Mouse (Mus musculus): ENCODE measurements around the gene Abca14.

Gene Abca14

DNA sequence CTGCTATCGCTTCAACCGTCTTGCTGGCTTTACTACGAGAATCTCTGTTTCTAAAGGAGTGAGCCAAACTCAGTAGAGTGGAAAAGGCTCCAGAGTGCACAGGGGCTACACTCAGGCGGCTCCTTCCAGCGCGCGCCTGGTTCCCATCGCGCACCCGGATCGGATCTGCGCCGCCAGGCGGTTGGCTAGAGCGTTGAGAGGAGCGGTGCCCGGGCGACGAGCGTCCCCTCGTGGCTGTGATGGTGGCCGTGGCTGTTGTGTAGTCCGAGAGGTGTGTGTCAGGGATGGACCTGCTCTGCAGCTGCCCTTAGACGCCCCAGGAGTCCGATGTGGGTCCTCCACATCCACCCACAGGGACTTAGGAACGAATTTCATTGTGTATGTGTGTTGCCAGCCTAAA is at the start of gene Abca14:
TSS of gene Abca14 (plus strand) at position 173 of the 400 bp plus-strand sequence.
- peak; percentile 85 for DNase-seq (ENCODE audit: extremely low spot score, low spot score)

- no peak for DNase-seq (ENCODE audit: extremely low spot score, low spot score)
Measured at GRCm38 (mm10) chr7:120156841-120157409, 46.8 kb upstream of the Abca14 start.

DNA sequence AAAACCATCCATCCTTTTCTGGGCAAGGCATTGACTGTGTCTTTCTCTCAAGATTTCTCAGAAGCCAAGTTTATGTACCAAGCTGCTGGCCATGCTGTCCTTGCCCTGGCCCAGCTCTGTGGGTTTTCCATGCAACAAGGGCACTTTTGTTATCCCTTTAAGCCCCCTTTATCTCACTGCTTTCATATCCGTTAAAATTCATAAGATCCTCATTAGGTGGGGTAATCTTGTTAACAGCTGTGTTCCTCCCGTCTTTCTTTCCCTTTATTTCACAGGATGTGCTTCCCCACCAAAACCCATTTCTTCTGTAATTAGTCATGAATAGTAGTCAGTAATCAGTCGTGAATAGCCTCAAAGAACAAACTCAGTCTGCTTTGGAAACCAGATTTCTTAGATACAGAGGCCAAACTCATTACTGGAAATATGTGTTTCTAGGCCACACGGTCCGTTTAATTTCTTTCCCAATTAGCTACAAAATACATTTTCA is 46.1 kb upstream of the Abca14 start:
- DNase-seq (ENCODE audit: extremely low spot score, low spot score) = no peak

GRCm38 (mm10) chr7:120158121-120158613 is 45.6 kb upstream of the Abca14 start:
- no peak for DNase-seq (ENCODE audit: extremely low spot score, low spot score)

DNA sequence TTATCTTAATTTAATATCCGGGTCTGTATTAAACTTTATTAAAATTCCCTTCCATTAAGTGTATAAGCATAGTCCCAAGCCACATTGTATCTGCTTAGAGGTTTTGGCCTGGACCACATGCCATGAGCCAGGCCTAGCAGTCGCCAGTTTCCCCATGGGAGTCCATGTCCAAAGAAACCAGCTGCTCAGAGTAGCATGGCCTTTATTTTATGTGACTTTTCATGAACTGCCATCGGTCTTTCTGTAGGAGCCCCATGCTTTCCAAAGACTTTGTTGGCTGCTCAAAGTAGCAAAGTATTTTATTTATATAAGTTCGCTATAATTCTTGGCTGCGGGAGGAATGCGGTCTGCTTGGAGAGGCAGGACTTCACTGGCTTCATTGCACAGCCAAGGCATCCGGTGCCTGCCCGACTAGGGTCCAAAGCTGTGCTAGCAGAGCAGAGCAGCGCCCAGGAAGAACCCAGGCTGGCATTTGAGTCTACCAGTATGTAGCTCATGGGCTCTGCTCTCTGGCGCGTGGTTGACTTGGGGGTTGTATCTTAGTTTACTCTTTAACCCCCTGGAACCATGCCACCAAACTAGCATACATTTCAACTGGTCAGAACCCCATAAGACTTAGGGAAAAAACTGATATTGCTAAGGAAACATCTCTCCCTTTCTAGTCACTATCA is 40.0 kb upstream of the Abca14 start:
- DNase-seq (ENCODE audit: extremely low spot score, low spot score) = no peak

- no peak for DNase-seq (ENCODE audit: extremely low spot score, low spot score)
Measured at GRCm38 (mm10) chr7:120172188-120172700, 31.5 kb upstream of the Abca14 start.

DNA sequence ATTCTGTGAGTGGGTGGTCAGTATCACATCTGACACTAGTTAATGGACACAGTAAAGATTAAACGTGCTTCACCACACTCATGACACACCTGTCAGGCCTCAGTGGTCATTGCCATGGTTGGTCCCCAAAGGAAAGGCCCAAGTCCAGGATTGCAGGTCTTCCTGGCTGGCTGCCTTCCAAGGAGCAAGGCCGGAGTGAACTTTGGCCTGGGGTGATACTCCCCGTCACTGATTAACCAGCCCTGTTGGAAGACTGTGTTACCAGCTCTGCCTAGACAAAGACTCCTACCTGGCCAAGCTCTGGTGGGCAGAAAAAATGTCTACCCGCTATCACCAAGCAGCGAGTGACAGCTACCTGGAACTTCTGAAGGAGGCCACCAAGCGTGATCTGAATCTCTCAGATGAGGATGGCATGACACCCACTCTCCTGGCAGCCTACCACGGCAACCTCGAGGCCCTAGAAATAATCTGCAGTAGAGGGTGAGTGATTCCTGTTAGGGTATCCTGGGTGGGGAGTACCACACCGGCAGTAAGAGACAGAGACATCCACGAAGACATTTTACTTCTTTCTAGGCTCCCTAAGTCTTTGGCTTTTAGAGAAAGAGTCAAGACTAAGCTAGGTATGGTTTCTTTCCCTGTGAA is 30.0 kb upstream of the Abca14 start, which contains the start of gene Anks4b:
TSS of gene Anks4b (plus strand) at position 256 of the 642 bp plus-strand sequence.
- DNase-seq (ENCODE audit: extremely low spot score, low spot score) = no peak

GRCm38 (mm10) chr7:120174723-120175504 is 28.8 kb upstream of the Abca14 start:
- no peak for DNase-seq (ENCODE audit: extremely low spot score, low spot score)

- no peak for DNase-seq (ENCODE audit: extremely low spot score, low spot score)
Measured at GRCm38 (mm10) chr7:120177611-120178010, 26.1 kb upstream of the Abca14 start.

GRCm38 (mm10) chr7:120178935-120179334 is 24.8 kb upstream of the Abca14 start:
- no peak for DNase-seq (ENCODE audit: extremely low spot score, low spot score)

- DNase-seq (ENCODE audit: extremely low spot score, low spot score) = no peak
Measured at GRCm38 (mm10) chr7:120180547-120180946, 23.2 kb upstream of the Abca14 start.

DNA sequence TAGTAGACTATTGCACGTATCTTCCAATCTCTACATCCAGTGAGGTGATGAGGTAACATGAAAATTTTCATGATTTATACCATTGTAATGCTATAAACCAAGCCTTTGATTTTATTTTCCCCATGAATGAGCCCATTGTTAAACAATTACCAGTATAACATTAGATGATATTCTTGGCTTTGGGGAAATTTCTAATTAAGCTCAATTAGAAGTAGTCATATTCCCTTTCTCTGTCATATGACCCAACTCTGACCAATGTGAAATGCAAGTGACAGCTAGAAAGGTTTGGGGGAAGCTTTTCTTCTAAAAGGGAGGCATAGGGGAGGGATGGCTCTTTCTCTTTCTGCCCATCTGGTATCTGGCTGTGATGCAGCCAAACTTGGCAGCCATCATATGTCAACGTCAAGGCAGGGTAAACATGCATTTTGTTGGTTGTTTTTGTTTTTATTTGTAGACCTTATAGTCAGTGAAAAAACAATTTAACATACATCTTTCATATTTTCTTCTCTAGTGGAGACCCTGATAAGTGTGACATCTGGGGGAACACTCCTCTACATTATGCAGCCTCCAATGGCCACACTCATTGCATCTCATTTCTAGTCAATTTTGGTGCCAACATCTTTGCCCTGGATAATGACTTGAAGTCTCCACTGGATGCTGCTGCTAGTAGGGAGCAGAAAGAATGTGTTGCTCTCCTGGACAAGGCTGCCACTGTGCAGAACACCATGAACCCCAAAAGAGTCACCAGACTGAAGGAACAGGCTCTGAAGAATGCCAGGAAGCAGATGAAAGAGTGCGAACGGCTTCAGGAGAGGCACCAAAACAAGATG is 22.1 kb upstream of the Abca14 start:
- DNase-seq (ENCODE audit: extremely low spot score, low spot score) = no peak

DNA sequence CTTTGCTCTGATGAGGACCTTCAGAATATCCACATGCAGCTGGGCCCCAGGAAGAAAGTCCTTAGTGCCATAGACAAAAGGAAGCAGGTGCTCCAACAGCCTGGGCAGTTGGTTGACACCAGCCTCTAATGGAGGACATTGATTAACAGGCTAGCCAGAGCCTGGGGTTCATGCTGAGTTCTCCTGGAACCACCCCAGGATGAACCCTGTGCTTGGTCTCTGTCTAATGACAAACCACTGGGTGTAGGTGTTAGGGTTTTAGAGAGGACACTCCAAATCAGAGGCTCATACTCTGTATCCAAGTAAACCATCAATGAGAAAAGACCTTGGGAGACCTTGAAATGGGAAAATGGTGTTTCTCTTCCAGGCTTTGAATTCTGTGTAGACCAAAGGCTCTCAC is 20.9 kb upstream of the Abca14 start:
- DNase-seq (ENCODE audit: extremely low spot score, low spot score) = no peak

- DNase-seq (ENCODE audit: extremely low spot score, low spot score) = no peak
Measured at GRCm38 (mm10) chr7:120188946-120189345, 14.8 kb upstream of the Abca14 start.

DNA sequence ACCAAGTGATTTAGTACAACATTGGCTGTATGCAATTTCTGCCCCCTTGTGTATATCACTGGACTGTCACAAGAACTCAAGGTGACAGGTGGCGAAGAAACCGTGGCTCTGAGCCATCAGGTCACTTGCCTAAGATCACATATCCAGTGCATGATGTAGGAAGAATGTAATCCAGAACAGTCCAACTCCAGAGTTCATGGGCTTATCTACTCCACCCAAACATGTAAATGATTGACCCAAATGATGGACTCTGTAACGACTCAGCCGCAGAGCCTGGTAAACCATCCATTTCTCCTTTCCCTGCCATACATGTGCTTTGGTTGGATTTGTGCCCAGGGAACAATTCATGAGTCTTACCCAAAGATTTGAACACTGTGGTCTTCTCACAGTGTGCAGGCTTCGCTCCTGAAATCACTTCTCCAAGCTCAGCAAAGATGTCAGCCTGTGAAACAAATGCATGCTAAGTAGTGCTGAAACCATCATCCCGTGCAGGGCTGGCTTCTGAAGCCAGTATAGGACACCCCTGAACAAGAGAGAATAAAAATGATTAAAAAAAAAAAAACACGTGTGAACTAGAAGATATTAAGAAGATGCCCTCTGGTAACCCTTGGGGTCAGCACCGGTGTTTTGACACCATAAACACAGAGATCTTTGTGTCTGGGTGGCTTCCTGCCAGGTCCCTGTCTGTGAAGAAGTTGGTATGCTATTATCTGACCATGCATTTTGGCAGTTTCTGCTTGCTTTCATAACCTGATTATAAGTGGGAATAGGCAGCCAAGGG is 14.2 kb upstream of the Abca14 start:
- DNase-seq (ENCODE audit: extremely low spot score, low spot score) = no peak

DNA sequence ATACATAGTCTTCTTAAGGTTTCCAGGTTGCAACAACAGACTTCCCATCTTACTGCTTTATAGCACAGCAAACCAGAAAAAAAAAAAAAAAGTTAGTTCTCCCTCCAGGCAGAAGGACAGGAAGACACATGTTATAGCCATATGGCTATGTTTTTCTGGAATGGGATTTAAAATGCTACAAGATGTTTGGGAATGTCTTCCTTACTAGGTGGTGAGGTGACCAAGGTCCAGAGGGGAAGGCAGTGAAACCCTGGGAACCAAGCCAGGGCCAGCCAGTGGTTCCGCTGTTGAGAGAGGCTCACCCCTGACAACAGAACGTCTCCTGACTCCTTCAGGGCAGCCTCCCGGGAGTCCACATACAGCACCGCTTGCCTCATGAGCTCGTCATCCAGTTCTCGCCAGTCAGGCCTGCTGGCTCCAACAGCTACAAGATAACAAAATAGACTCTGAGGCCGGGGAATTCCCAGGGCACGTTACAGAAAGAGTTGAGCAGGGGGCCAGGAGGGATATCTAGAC is 13.6 kb upstream of the Abca14 start:
- no peak for DNase-seq (ENCODE audit: extremely low spot score, low spot score)

DNA sequence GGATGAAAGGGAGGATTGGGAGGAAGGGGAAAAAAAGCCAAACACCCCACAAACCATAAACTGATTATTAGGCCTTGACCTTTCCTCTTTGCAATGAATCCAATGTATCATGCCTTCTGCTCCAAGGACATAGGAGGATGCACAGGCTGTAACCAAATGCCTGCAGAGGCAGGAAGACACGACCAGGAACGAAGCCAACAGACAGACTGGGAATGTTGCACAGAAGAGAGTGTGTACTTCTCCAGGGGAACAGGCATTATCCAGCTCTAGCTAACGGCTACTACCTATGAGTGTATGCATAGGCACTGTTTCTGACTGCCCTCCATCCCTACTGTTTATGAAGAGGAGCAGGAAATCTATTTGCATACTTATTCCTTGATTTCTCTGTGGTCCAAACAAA is 11.6 kb upstream of the Abca14 start:
- DNase-seq (ENCODE audit: extremely low spot score, low spot score) = no peak

DNA sequence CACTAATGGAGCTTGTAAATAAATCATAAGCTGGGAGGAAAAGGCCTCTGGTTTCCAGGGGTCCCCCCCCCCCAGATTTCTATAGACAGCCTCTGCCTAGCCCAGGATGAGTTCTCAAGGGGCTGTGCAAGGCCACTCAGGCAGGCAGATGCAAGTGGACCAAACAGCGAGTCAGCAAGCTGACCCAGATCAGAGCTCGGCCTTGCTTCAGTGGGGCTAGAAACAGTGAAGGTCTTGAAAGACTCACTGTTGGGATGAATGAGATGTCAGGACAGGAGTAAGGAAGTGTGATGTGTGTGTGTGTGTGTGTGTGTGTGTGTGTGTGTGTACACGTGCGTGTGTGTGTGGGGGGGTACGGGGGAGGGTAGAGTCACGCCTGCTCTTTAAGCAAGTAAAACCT is 10.9 kb upstream of the Abca14 start:
- no peak for DNase-seq (ENCODE audit: extremely low spot score, low spot score)

DNA sequence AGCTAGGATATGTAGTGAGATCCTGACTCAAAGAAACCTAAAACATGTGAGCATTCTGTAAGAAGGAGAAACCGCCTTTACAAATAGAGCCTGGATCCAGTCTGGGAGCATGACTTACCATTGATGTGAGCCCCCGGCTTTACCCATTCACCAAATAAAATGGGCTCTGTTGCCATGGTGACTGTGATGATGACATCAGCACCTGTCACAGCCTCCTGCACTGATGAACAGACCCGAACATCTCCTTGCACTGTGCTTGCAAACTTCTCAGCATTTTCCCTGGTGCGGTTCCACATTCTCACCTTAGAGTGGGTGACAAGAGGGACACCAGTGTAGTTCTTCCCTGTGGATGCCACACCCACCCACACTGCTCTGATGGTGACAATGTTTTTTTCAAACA is 8.6 kb upstream of the Abca14 start:
- no peak for DNase-seq (ENCODE audit: extremely low spot score, low spot score)

Measured in neural tube, embryonic 10.5 days (tissue).